Mouse (Mus musculus) cerebellum, adult (tissue): Measurements from ENCODE around the gene Sh3rf3.

Experiments
- ATAC-seq: cut with Nextera tagmentation; 2 replicates; pipeline ENCODE4 v1.9.2; 2017; ENCODE audit warnings: mild to moderate bottlenecking, moderate library complexity, mixed read lengths; ENCODE audit not compliant: insufficient number of reproducible peaks, low FRiP score, low TSS enrichment

Sh3rf3 gene

GRCm38 (mm10) chr10:59150938-59151657, 337.9 kb downstream of the Sh3rf3 start:
- ATAC-seq: no peak

GRCm38 (mm10) chr10:59152544-59153081, 339.5 kb downstream of the Sh3rf3 start:
- no peak for ATAC-seq

GRCm38 (mm10) chr10:59158627-59159026, 345.5 kb downstream of the Sh3rf3 start:
- no peak for ATAC-seq

GRCm38 (mm10) chr10:59162185-59162897, 349.2 kb downstream of the Sh3rf3 start:
- ATAC-seq: no peak

GRCm38 (mm10) chr10:59166104-59166944, 353.2 kb downstream of the Sh3rf3 start:
- peak; percentile 40; the same call in 1 of the 2 replicates for ATAC-seq

- ATAC-seq: no peak
Measured at GRCm38 (mm10) chr10:59171042-59171441, 357.9 kb downstream of the Sh3rf3 start.

GRCm38 (mm10) chr10:59172539-59172938, 359.4 kb downstream of the Sh3rf3 start:
- no peak for ATAC-seq

GRCm38 (mm10) chr10:59179620-59180019, 366.5 kb downstream of the Sh3rf3 start:
- ATAC-seq: no peak

- no peak for ATAC-seq
Measured at GRCm38 (mm10) chr10:59182306-59182705, 369.1 kb downstream of the Sh3rf3 start.
